Mouse (Mus musculus): ENCODE results near the gene Snx19. TPM values are rescaled to one million over a fixed set of nuclear protein-coding genes. Genes with fewer than 3 reads are reported as not detected.

The Snx19 gene
- polyA plus RNA-seq, 1 experiment from 2014 or later = 8.6 TPM

DNA sequence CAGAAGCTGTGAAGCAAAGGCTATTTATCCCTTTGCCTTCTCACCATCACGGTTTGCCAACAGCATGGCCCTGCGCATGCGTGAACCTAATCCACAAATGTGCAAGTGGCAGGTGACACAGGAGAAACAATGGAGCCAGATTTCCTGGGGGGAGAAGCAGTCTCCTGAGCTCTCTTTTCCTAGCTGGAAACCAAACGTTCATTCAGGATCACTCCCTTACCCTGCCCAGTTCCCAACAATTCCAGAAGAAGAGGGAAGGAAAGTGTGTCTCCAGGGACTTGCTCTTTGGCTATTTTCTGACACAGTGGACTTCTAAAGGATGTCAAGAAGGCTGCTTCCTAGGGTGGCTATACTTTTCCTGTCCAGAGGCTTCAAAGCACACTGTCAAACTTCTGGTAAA lies 37.8 kb downstream of the Snx19 start:
- Histone ChIP-seq H3K27ac (ENCODE audit: low read depth, low read length) (0 out of 2 replicates have a peak overlapping the region, but pooled peaks have one; percentile 4), H3K4me1 (replicated peaks; ENCODE audit: control insufficient read depth, insufficient read depth, low read length) (no peaks in the 10 kb centered on the region), H3K4me3 (ENCODE audit: low read depth, low read length) (no peak overlapping the region), H3K36me3 (ENCODE audit: control insufficient read depth, insufficient read depth) (peaks cover 43% of the 10 kb centered on the region), H3K4me2 (replicated peaks; ENCODE audit: low read depth) (no peak overlapping the region), H3K9ac (ENCODE audit: low read depth, low read length) (no peak overlapping the region), H3K9me3 (ENCODE audit: control insufficient read depth) (no peaks in the 10 kb centered on the region), H3K27me3 (replicated peaks; ENCODE audit: control insufficient read depth, insufficient read depth, low read length) (no peaks in the 10 kb centered on the region)
- WGBS = 80% methylated on average over 4 of the region's 4 CpGs
- no peak for TF ChIP-seq CTCF (IDR thresholded peaks at IDR 0.05; ENCODE audit: low read depth)
- no peak for ATAC-seq

DNA sequence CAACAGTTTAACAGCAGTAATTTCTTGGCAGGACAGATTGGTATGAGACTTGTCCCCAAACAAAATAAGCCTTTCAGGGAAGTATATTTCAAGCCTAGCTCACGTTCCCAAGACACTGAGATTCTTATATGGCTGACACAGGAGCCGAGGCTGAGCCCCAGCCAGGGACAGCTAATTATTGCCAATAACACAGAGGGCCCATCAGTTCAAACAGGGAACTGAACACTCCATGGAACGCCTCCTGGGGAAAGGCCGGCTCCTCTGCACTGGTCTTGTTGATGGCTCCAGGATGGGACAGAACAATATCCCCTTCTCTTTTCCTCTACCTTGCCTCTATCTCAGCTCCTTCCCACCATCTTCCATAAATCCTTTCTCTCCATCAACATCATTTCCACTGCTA lies 53.1 kb downstream of the Snx19 start:
- H3K4me2 ChIP-seq (replicated peaks; ENCODE audit: low read depth) = no peak overlapping the region
- no peak for TF ChIP-seq CTCF (IDR thresholded peaks at IDR 0.05; ENCODE audit: low read depth)
- 69% methylated on average over 4 of the region's 4 CpGs for WGBS
- H3K27ac ChIP-seq (ENCODE audit: low read depth, low read length) = no peak overlapping the region
- ATAC-seq = no peak; the same call in 1 of the 2 replicates
- no peaks in the 10 kb centered on the region for H3K4me1 ChIP-seq (replicated peaks; ENCODE audit: control insufficient read depth, insufficient read depth, low read length)
- no peaks in the 10 kb centered on the region for H3K9me3 ChIP-seq (ENCODE audit: control insufficient read depth)
- no peaks in the 10 kb centered on the region for H3K27me3 ChIP-seq (replicated peaks; ENCODE audit: control insufficient read depth, insufficient read depth, low read length)
- no peak overlapping the region for H3K4me3 ChIP-seq (ENCODE audit: low read depth, low read length)
- no peaks in the 10 kb centered on the region for H3K36me3 ChIP-seq (ENCODE audit: control insufficient read depth, insufficient read depth)
- H3K9ac ChIP-seq (ENCODE audit: low read depth, low read length) = no peak overlapping the region

DNA sequence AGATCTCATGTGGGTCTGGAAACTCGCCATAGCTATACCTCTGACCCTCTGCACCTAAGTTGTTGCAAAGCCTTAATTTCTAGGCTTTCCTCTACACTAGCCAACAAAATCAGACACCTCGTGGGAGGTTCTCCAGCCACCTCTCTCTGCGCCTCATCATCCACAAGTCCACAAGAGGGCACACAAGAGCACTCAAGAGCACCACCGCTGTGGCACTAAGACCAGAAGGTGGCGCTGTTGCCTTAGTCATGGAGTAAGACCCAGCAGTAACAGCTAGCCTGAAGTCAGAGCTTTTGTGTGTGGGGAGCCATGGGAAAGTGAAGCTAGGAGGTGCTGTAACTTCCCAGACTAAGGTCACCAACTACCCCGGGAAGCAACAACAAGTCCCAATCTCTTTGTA lies 53.6 kb downstream of the Snx19 start:
- H3K36me3 ChIP-seq (ENCODE audit: control insufficient read depth, insufficient read depth) = no peaks in the 10 kb centered on the region
- ATAC-seq = peak; percentile 79
- H3K9ac ChIP-seq (ENCODE audit: low read depth, low read length) = no peak overlapping the region
- WGBS = 0% methylated on average over 6 of the region's 6 CpGs
- peak; percentile 100 for TF ChIP-seq CTCF (IDR thresholded peaks at IDR 0.05; ENCODE audit: low read depth)
- no peaks in the 10 kb centered on the region for H3K9me3 ChIP-seq (ENCODE audit: control insufficient read depth)
- H3K27me3 ChIP-seq (replicated peaks; ENCODE audit: control insufficient read depth, insufficient read depth, low read length) = no peaks in the 10 kb centered on the region
- no peaks in the 10 kb centered on the region for H3K4me1 ChIP-seq (replicated peaks; ENCODE audit: control insufficient read depth, insufficient read depth, low read length)
- no peak overlapping the region for H3K4me2 ChIP-seq (replicated peaks; ENCODE audit: low read depth)
- H3K4me3 ChIP-seq (ENCODE audit: low read depth, low read length) = no peak overlapping the region
- no peak overlapping the region for H3K27ac ChIP-seq (ENCODE audit: low read depth, low read length)

DNA sequence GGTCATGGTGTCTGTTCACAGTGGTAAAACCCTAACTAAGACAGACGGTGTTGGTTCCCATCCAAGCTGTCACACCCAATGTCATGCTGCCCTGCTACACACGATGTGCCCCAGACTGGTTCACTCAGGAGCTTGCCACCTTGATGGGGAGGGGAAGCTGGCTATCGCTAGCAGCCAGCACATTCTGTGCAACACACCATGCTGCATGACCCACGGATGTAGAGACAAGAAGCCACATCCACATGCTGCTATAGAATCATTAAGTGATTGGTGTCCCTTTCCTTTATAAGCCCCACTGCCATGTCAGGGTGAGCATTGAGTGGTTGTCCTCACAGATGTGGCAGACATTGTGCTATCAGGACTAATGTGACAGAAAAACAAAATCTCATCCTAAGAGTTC lies 55.2 kb downstream of the Snx19 start:
- no peak for ATAC-seq
- H3K4me1 ChIP-seq (replicated peaks; ENCODE audit: control insufficient read depth, insufficient read depth, low read length) = no peaks in the 10 kb centered on the region
- 91% methylated on average over 4 of the region's 4 CpGs for WGBS
- H3K9me3 ChIP-seq (ENCODE audit: control insufficient read depth) = no peaks in the 10 kb centered on the region
- no peak overlapping the region for H3K4me3 ChIP-seq (ENCODE audit: low read depth, low read length)
- no peaks in the 10 kb centered on the region for H3K36me3 ChIP-seq (ENCODE audit: control insufficient read depth, insufficient read depth)
- H3K27me3 ChIP-seq (replicated peaks; ENCODE audit: control insufficient read depth, insufficient read depth, low read length) = no peaks in the 10 kb centered on the region
- no peak for TF ChIP-seq CTCF (IDR thresholded peaks at IDR 0.05; ENCODE audit: low read depth)
- no peak overlapping the region for H3K4me2 ChIP-seq (replicated peaks; ENCODE audit: low read depth)
- no peak overlapping the region for H3K27ac ChIP-seq (ENCODE audit: low read depth, low read length)
- H3K9ac ChIP-seq (ENCODE audit: low read depth, low read length) = no peak overlapping the region

DNA sequence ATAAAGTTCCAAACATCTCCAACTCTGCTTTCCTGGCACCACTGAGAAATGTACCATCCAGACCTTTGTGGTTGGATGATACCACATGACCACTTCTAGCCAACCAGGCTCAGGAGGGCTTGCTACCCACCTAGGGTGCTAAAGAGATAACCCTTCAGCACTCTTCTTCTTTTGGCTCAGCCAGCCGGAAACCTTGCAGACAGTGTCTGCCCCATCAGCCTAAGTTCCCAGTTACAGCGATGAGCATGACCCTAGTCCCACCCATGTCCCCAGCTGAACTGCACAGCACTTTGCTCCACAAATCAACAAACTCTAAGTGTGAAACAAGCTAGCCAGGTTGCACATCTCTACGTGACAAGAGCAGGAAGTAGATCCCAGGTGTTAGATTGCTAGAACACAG lies 57.3 kb downstream of the Snx19 start:
- Histone ChIP-seq H3K4me3 (ENCODE audit: low read depth, low read length) (no peak overlapping the region), H3K27ac (ENCODE audit: low read depth, low read length) (no peak overlapping the region), H3K9ac (ENCODE audit: low read depth, low read length) (no peak overlapping the region), H3K27me3 (replicated peaks; ENCODE audit: control insufficient read depth, insufficient read depth, low read length) (no peaks in the 10 kb centered on the region), H3K9me3 (ENCODE audit: control insufficient read depth) (no peaks in the 10 kb centered on the region), H3K36me3 (ENCODE audit: control insufficient read depth, insufficient read depth) (no peaks in the 10 kb centered on the region), H3K4me2 (replicated peaks; ENCODE audit: low read depth) (no peak overlapping the region), H3K4me1 (replicated peaks; ENCODE audit: control insufficient read depth, insufficient read depth, low read length) (no peaks in the 10 kb centered on the region)
- no peak for TF ChIP-seq CTCF (IDR thresholded peaks at IDR 0.05; ENCODE audit: low read depth)
- 85% methylated on average over 3 of the region's 3 CpGs for WGBS
- ATAC-seq = no peak

DNA sequence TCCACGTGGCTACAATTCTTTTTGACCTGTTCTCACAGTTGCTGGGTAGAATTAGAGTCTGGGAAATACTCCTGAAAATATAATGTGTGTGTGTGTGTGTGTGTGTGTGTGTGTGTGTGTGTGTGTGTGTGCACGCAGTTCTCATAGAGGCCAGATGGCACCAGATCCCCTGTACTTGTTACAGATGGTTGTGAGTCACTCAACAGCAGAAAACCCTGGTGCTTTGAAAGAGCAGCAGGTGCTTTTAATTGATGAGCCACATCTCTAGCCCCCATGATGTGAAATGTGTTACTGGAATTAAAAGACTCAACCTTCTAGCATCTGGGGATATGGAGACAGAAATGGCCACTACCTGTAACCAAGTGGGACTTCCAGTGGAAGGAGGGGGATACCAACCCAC lies 58.3 kb downstream of the Snx19 start:
- Histone ChIP-seq H3K36me3 (ENCODE audit: control insufficient read depth, insufficient read depth) (no peaks in the 10 kb centered on the region), H3K4me3 (ENCODE audit: low read depth, low read length) (no peak overlapping the region), H3K9ac (ENCODE audit: low read depth, low read length) (no peak overlapping the region), H3K9me3 (ENCODE audit: control insufficient read depth) (no peaks in the 10 kb centered on the region), H3K4me2 (replicated peaks; ENCODE audit: low read depth) (no peak overlapping the region), H3K27ac (ENCODE audit: low read depth, low read length) (no peak overlapping the region), H3K4me1 (replicated peaks; ENCODE audit: control insufficient read depth, insufficient read depth, low read length) (no peaks in the 10 kb centered on the region), H3K27me3 (replicated peaks; ENCODE audit: control insufficient read depth, insufficient read depth, low read length) (no peaks in the 10 kb centered on the region)
- TF ChIP-seq CTCF (IDR thresholded peaks at IDR 0.05; ENCODE audit: low read depth) = no peak
- WGBS = 88% methylated on average over 2 of the region's 2 CpGs
- ATAC-seq = no peak

DNA sequence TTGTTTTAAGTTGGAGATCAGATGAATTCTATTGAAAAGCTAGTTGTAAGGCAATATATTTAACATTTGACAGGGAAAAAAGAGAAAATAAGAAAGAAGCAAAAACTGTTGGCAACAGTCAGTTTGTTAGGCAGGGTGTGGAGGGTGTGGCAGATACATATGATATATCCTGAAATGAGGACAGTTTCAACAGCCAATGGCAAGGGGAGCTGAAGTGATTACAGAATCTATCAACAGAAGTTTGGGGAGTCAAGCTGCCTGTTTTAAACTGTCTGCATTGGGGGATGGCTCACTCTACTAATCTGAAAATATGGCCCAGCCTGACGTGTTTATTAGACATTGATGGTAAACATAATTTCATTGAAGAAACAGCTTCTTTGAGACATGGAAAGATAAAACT lies 61.5 kb downstream of the Snx19 start:
- no peak for ATAC-seq
- TF ChIP-seq CTCF (IDR thresholded peaks at IDR 0.05; ENCODE audit: low read depth) = no peak
- WGBS = 86% methylated on average over 1 of the region's 1 CpGs

More for the DNA sequence above, 61.5 kb downstream of the Snx19 start:
- Histone ChIP-seq H3K9ac (ENCODE audit: low read depth, low read length) (no peak overlapping the region), H3K27ac (ENCODE audit: low read depth, low read length) (no peak overlapping the region), H3K27me3 (replicated peaks; ENCODE audit: control insufficient read depth, insufficient read depth, low read length) (no peaks in the 10 kb centered on the region), H3K4me3 (ENCODE audit: low read depth, low read length) (no peak overlapping the region), H3K9me3 (ENCODE audit: control insufficient read depth) (no peaks in the 10 kb centered on the region), H3K4me1 (replicated peaks; ENCODE audit: control insufficient read depth, insufficient read depth, low read length) (no peaks in the 10 kb centered on the region), H3K36me3 (ENCODE audit: control insufficient read depth, insufficient read depth) (no peaks in the 10 kb centered on the region), H3K4me2 (replicated peaks; ENCODE audit: low read depth) (no peak overlapping the region)

Measured in intestine, postnatal 0 days (tissue).